Mouse (Mus musculus) kidney, adult 18-20 months (tissue): ENCODE measurements around the gene Fastkd5.
"Not testable (repeated sequence)": the region's sequence is repeated elsewhere in the genome, so short reads cannot be mapped to it uniquely, and the experiment has no call there.

Experiments
- DNase-seq: peaks from one replicate; pipeline ENCODE4 v3.0.0; 2021

The Fastkd5 gene

DNA sequence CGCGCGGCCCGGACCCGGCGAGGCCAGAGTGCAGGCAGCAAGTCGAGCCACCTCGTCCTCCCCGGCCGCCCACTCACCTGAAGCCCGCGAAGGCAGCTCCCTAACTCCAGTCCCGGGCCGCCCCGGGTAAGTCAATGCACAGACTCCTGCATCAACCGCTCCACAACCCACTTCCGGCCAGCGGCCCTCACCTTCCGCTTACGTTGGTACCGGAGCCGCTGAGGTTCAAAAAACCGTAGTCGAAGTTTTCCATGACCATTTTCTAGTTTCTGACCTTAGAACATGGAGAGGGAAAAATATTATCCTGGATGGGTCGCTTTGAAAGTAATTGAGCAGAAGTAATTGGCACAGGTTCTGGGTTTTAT is at the start of gene Fastkd5, which contains the start of gene Ubox5:
Fastkd5 (minus strand) TSS at position 189 of the 365 bp plus-strand sequence.
Ubox5 (minus strand) TSS at position 200 of the 365 bp plus-strand sequence.
- peak; percentile 94 for DNase-seq

- DNase-seq = no peak
Measured at GRCm38 (mm10) chr2:130679154-130679553, 49.3 kb upstream of the Fastkd5 start.

DNA sequence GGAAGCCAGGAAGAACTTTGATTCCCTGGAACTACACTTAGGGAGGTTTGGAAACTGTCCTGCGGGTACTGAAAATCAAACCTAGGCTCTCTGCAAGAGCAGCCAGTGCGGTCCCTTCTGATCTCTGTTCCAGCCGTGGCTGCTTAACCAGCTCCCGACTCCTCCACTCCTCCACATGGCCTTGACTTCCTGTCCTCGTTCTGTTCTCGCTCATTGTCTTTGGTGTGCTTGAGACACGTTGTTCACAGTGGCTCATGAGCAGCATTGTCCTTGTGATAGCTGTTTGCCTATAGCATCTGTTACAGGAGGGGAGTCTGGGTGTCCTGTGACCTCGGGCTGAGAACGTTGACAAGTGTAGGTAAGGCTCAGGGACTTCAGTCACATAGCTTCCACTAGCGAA is 47.4 kb upstream of the Fastkd5 start:
- DNase-seq = no peak

GRCm38 (mm10) chr2:130667559-130667958 is 37.7 kb upstream of the Fastkd5 start, which contains the start of gene Itpa:
Gene Itpa (plus strand): TSS chr2:130667610.
- peak; percentile 86 for DNase-seq

DNA sequence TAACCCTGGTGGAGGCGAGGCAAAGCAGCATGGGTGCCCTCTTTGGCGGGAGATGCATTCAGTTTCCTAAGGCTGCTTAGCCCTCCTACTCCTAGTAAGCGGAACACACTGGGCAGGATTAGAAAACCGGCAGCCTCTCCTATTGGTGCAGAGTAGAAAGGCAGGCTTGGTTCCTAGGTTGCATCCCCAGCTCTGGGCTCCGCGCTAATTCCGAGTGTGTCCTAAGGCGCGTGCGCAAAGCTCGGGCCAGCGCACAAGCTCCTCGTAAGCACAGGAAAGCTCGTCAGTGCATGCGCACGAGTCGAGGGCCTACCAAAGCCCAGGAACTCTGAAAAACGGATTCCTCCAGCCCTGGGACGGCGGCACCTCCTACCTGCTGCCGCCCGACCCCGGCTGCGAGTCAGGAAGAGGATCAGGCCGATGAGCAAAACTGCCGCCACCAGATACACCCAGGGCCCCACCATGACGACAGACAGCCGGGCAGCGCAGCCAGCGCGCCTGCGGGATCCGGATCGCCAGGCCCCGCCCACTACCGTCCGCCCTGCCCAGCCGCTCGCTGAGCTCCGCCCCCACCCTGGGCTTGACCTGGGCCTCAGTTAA is 34.4 kb upstream of the Fastkd5 start, which contains the start of gene Ddrgk1:
Ddrgk1 (minus strand) TSS at position 558 of the 600 bp plus-strand sequence.
- peak; percentile 96 for DNase-seq

DNA sequence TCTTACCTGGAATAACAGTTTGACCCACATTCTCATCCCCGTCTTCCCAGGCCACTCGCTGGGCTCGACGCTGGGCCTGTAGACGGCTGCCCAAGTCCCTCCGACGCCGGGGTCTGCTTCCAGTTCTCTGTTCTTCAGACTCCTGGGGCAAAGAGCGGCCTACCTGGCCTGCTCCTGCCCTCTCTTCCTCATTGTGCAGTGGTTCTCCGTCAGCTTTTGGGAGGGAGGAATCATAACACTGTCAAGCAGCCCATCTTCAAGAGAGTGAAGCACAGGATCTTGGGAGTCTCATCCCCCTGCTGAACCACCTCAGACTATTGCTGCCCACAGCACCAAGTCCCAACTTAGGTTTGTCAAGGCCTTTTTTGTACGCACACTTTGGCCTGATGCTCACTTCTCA is 33.5 kb upstream of the Fastkd5 start:
- DNase-seq = no peak

DNA sequence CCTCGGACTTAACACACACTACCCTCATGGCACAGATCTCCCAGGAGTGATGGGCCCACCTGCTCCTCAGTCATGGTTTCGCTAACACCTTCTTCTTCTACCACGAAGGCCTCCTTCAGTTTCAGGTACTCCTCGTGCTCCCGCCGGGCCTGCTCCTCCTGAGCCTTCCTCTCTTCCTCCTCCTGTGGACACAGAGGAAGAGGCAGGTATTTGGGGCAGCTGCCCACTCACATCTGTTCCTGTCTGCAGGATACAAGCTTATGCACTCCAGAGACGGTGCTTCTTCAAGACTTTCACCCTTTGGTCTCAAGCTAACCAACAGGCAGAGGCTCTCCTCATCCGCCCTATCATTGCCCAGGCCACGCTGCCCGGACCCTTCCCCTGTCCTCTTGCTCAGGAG is 28.7 kb upstream of the Fastkd5 start:
- DNase-seq = no peak

DNA sequence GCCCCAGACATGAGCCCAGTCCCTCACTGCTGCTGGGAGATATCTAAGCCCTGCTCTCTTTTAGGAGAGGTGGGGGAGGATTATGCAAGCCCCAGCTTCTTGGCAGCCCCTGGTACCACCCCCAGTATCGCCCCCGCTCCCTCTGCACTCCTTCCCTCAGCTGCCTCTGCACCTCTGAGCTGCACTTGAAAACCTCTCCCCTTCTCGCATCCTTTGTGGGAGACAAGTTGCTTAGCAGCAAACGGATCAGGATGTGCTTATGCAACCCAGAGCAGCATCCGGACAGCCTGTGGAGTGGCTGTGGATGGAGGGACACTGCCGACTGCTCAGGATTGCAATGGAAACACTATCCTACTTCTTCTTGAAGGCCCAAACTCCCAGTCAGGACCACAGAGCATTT is 27.7 kb upstream of the Fastkd5 start:
- no peak for DNase-seq

- no peak for DNase-seq
Measured at GRCm38 (mm10) chr2:130656536-130656935, 26.7 kb upstream of the Fastkd5 start.

GRCm38 (mm10) chr2:130655660-130656339 is 26.0 kb upstream of the Fastkd5 start:
- DNase-seq = no peak

DNA sequence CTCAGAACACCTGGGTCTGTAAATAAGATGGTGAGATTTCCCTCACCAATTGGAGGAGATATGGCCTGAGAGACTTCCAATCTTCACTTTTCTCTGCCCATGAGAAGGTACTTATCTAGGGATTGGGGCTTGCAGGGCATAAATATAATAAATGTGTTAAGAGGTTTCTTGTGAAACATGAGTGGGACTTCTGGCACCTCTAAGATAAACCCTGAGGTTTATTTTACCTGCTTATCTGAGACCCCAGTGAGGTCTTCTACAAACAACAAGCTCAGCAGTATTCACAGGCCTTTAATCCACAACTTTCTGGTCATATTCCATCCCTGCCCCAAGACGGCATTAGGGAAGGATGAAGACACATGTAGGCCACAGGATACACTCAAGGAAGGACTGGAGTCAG is 23.9 kb upstream of the Fastkd5 start:
- DNase-seq = no peak

DNA sequence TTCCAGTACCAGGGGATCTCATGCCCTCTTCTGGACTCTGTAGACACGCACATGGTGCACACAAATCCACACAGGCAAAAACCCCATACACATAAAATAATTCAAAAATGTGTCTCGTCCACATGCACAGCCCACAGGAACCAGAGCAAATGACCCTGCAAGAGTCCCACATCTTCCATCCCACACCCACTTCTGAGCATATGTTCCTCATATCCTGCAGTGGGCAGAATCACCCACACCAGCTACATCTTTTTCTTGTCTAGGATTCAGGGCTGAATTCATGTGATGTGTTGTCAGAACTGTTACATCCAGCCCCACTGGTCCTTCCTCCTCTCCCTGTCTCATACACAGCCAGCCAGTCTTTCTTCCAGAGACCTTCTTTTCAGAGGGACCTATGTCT is 23.5 kb upstream of the Fastkd5 start:
- no peak for DNase-seq

DNA sequence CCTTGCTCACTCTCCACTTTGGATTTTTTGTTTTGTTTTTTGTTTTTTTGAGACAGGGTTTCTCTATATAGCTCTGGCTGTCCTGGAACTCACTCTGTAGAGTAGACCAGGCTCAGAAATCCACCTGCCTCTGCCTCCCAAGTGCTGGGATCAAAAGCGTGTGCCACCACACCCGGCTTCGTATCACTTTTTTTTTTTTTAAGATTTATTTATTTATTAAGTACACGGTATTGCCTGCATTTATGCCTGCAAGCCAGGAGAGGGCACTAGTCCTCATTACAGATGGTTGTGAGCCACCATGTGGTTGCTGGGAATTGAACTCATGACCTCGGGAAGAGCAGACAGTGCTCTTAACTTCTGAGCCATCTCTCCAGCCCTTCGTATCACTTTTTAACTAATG is 19.2 kb upstream of the Fastkd5 start:
- DNase-seq = not testable (repeated sequence)

- DNase-seq = no peak
Measured at GRCm38 (mm10) chr2:130645198-130645597, 15.4 kb upstream of the Fastkd5 start.

DNA sequence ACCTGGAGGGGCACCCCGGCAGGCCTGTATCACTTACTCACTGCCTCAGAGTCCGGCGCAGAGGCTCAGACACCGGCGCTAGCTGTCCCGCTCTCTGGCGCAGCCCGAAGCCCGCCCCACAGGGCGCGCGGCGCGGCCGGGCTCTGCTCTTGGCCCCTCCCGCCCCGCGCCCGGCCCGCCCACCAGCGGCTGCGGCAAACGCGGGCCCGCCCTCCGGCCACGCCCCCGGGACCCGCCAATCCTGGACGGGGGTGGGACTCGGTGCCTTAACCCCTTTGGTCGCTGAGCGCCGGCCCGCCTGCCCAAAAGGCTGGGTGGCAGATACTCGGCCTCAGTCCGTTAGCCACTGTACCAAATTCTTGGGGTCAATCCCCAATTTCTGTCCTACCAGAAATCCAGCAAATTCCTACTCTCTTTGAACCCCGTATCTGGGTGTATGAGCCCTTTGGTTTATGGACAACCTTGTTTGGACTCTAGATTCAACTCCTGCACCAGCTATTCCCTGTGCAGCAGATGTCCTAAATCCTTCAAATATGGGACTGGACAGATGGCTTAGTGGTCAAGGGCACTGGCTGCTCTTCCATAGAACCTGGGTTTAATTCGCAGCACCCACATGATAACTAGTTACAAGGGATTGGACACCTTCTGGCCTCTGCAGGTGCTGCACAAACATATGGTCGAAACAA is 13.0 kb upstream of the Fastkd5 start, which contains the start of gene Lzts3:
Lzts3 (minus strand) TSS at position 120 of the 686 bp plus-strand sequence.
- DNase-seq = peak; percentile 93

GRCm38 (mm10) chr2:130642197-130642660 is 12.4 kb upstream of the Fastkd5 start:
- DNase-seq = no peak

GRCm38 (mm10) chr2:130641351-130642025 is 11.7 kb upstream of the Fastkd5 start:
- DNase-seq = peak; percentile 23

- peak; percentile 51 for DNase-seq
Measured at GRCm38 (mm10) chr2:130639276-130639675, 9.4 kb upstream of the Fastkd5 start.

- peak; percentile 88 for DNase-seq
Measured at GRCm38 (mm10) chr2:130638101-130638611, 8.3 kb upstream of the Fastkd5 start.

GRCm38 (mm10) chr2:130635847-130636246 is 6.0 kb upstream of the Fastkd5 start:
- DNase-seq = peak; percentile 24

DNA sequence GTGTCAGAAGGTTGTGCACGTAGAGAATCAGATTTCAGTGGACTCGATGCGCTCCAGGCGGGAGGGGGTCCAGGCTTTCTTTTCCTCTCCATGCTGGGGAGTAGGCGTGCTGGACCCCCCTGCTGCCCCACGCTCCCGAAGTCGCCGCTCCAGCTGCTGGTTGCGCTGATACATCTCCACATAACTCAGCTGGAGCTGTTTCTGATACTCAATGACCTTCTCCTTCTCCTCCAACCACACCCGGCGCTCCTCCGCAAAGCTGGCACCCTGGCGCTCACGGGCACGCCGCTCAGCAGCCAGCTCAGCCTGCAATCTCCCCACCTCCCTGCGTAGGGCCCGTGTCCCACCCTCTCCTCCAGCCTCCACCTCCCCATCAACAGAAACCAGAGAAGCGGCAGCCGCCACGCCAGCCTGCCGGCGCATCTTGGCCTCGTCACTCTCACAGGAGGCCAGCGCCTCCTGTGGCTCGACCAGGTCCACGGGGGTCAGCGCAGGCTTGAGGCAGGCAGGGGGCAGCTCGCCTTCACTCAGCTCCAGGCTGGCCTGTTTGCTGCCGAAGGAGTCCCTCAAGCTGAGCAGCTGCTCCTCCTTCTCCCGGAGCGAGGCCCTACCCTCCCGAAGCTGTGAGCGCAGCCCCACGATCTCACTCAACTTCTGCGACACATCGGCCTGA is 5.0 kb upstream of the Fastkd5 start:
- peak; percentile 32 for DNase-seq
